Mouse (Mus musculus) megakaryocyte, embryonic 14.5 days (primary cell): Measurements from ENCODE around the gene Cfap58. TPM values are rescaled to one million over a fixed set of nuclear protein-coding genes. Genes with fewer than 3 reads are reported as not detected.

Experiments
- H3K27me3 ChIP-seq: replicated peaks from 2 replicates; pipeline ENCODE3; 2012; ENCODE audit warnings: inconsistent platforms
- H3K36me3 ChIP-seq: replicated peaks from 2 replicates; pipeline ENCODE3; 2012; ENCODE audit warnings: low read length, inconsistent platforms, mixed read lengths
- H3K4me1 ChIP-seq: 2 replicates; pipeline ENCODE4 v1.6.1; 2012; ENCODE audit warnings: inconsistent platforms
- H3K4me3 ChIP-seq: replicated peaks from 2 replicates; pipeline ENCODE3; 2012; ENCODE audit warnings: moderate library complexity, mild to moderate bottlenecking, inconsistent platforms
- H3K9me3 ChIP-seq: 2 replicates; pipeline ENCODE4 v1.6.1; 2012; ENCODE audit warnings: inconsistent platforms
- FLI1 ChIP-seq: IDR thresholded peaks from 2 replicates; pipeline ENCODE4 v1.6.1; 2012; ENCODE audit warnings: low read length, inconsistent platforms, mixed read lengths
- GATA1 ChIP-seq: IDR thresholded peaks from 3 replicates; pipeline ENCODE4 v1.6.1; 2012; ENCODE audit warnings: mixed read lengths, low read length, inconsistent platforms, borderline replicate concordance
- polyA plus RNA-seq: library from polyadenylated mRNA; stranded (reverse); fragments of >175 nt; gene quantifications from 2 replicates; pipeline ENCODE4 v1.2.3, GENCODE M21; 2012; ENCODE audit warnings: low replicate concordance; ENCODE audit not compliant: insufficient read depth

Cfap58 gene
- polyA plus RNA-seq, 1 experiment: not detected

GRCm38 (mm10) chr19:47958181-47958580, 20.7 kb downstream of the Cfap58 start:
- peaks cover 3% of the 10 kb centered on the region for H3K27me3 ChIP-seq
- TF ChIP-seq GATA1: no peak
- no peak for TF ChIP-seq FLI1
- H3K9me3 ChIP-seq: peaks cover 3% of the 10 kb centered on the region; the same call in 1 of the 2 replicates
- no peaks in the 10 kb centered on the region for H3K4me1 ChIP-seq
- no peak overlapping the region for H3K4me3 ChIP-seq
- no peaks in the 10 kb centered on the region for H3K36me3 ChIP-seq

- TF ChIP-seq GATA1 (no peak), FLI1 (no peak)
- H3K9me3 ChIP-seq: no peaks in the 10 kb centered on the region
Measured at GRCm38 (mm10) chr19:47968993-47969659, 31.7 kb downstream of the Cfap58 start.

GRCm38 (mm10) chr19:47971066-47971465, 33.6 kb downstream of the Cfap58 start:
- Histone ChIP-seq H3K4me3 (no peak overlapping the region), H3K9me3 (no peaks in the 10 kb centered on the region)
- TF ChIP-seq FLI1: no peak
- no peak for TF ChIP-seq GATA1

More at GRCm38 (mm10) chr19:47968993-47969659, 31.7 kb downstream of the Cfap58 start:
- no peak overlapping the region for H3K4me3 ChIP-seq
- peaks cover 4% of the 10 kb centered on the region for H3K27me3 ChIP-seq
- no peaks in the 10 kb centered on the region for H3K36me3 ChIP-seq
- H3K4me1 ChIP-seq: no peaks in the 10 kb centered on the region

GRCm38 (mm10) chr19:47978109-47978701, 40.7 kb downstream of the Cfap58 start:
- Histone ChIP-seq H3K4me1 (no peaks in the 10 kb centered on the region), H3K9me3 (no peaks in the 10 kb centered on the region), H3K36me3 (no peaks in the 10 kb centered on the region), H3K4me3 (no peak overlapping the region), H3K27me3 (peaks cover 1% of the 10 kb centered on the region)
- TF ChIP-seq GATA1 (no peak), FLI1 (no peak)

More at GRCm38 (mm10) chr19:47971066-47971465, 33.6 kb downstream of the Cfap58 start:
- no peaks in the 10 kb centered on the region for H3K36me3 ChIP-seq
- H3K4me1 ChIP-seq: no peaks in the 10 kb centered on the region
- peaks cover 6% of the 10 kb centered on the region for H3K27me3 ChIP-seq

GRCm38 (mm10) chr19:47979446-47979845, 42.0 kb downstream of the Cfap58 start:
- TF ChIP-seq GATA1: no peak
- TF ChIP-seq FLI1: no peak
- Histone ChIP-seq H3K27me3 (peaks cover 1% of the 10 kb centered on the region), H3K36me3 (no peaks in the 10 kb centered on the region), H3K9me3 (no peaks in the 10 kb centered on the region), H3K4me1 (no peaks in the 10 kb centered on the region), H3K4me3 (no peak overlapping the region)

DNA sequence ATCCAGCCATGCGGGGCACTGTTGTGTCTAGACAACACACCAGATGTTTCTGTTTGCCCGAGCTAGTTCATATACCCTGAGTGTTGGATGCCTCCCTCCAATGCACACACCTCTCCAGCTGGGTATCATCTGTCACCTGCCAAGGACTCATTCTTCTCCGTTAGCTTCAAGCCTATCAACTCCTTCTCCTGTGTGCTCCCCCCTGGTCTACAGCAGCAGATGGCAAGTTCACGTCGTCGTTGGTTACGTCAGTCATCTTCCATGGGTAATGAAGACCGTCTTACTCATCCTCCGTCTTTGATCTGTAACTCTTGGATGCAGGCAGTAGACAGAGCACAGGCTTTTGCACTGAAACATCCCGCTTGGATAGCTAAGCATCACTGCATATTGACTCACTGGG, 42.8 kb downstream of the Cfap58 start:
- H3K4me1 ChIP-seq: no peaks in the 10 kb centered on the region

DNA sequence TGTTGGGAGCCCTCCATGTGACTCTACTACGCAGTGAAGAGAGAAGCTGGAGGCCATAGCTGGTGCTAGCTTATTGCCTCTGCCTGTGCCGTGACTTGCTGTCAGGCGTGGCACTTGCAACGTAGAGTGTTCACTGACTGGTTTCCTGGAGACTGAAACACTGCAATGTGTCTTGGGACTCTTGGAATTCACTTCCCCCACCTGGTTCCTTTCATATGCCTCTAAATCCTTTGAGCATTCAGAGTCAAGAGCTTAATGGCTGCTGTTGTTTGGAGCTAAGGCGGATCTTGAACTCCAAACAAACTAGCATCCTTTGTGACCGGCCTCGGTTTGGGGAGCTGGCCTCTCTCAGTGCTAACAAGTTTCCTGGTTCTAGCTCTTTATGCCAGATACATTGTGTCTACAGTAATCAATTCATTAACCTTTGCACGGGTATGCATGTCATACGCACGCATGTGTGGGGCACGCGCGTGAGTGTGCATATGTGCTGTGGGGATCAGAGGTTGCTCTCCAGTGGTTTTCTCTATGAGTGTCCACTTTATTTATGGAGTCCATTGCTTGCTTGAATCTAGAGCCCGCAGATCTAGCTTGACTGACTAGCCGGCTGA, 48.2 kb downstream of the Cfap58 start:
- peaks cover 6% of the 10 kb centered on the region for H3K27me3 ChIP-seq
- no peak for TF ChIP-seq FLI1
- no peak for TF ChIP-seq GATA1

More for the DNA sequence above, 42.8 kb downstream of the Cfap58 start:
- no peaks in the 10 kb centered on the region for H3K27me3 ChIP-seq
- no peaks in the 10 kb centered on the region for H3K36me3 ChIP-seq
- H3K4me3 ChIP-seq: no peak overlapping the region
- no peaks in the 10 kb centered on the region for H3K9me3 ChIP-seq
- TF ChIP-seq GATA1 (no peak), FLI1 (no peak)

GRCm38 (mm10) chr19:47987986-47988385, 50.5 kb downstream of the Cfap58 start:
- H3K9me3 ChIP-seq: no peaks in the 10 kb centered on the region
- no peak overlapping the region for H3K4me3 ChIP-seq
- no peaks in the 10 kb centered on the region for H3K4me1 ChIP-seq
- no peaks in the 10 kb centered on the region for H3K36me3 ChIP-seq
- no peak for TF ChIP-seq GATA1
- TF ChIP-seq FLI1: no peak
- H3K27me3 ChIP-seq: peaks cover 6% of the 10 kb centered on the region

More for the DNA sequence above, 48.2 kb downstream of the Cfap58 start:
- Histone ChIP-seq H3K9me3 (no peaks in the 10 kb centered on the region), H3K36me3 (no peaks in the 10 kb centered on the region), H3K4me3 (no peak overlapping the region), H3K4me1 (no peaks in the 10 kb centered on the region)

GRCm38 (mm10) chr19:47988456-47988855, 51.0 kb downstream of the Cfap58 start:
- peaks cover 6% of the 10 kb centered on the region for H3K27me3 ChIP-seq

More at GRCm38 (mm10) chr19:47988456-47988855, 51.0 kb downstream of the Cfap58 start:
- no peaks in the 10 kb centered on the region for H3K36me3 ChIP-seq
- no peak overlapping the region for H3K4me3 ChIP-seq
- no peak for TF ChIP-seq FLI1
- no peak for TF ChIP-seq GATA1
- no peaks in the 10 kb centered on the region for H3K9me3 ChIP-seq
- H3K4me1 ChIP-seq: no peaks in the 10 kb centered on the region
